Comparison of ENCODE assay signal across 8 mouse cellular contexts in the genomic region with DNA sequence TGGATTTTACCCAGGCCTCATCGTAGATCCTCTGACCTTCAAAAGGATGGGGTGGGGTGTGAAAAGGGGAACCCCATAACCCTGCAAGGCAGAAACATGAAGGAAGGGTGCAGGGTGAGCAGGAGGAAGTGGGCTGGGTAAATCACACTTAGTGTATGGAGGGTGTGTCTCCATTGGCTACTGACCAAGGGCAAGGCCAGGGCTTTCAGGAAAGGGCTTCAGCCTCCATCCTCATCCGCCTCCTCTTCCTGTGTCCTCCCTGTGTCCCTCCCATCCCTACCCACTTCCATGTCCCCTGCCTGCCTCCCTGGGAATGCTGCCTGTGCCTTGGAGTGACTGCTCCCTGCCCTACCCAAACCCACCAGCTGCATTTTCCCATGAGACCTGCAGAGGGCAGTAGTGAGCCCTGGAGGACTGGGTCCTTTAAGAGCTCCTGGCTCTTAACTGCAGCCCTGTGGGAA. TPM values are rescaled to one million over a fixed set of nuclear protein-coding genes. Genes with fewer than 3 reads are reported as not detected.
DNase-seq lines count a peak whose midpoint lies in the region; ATAC-seq and TF ChIP-seq lines count a peak whose summit lies in the region.

No protein-coding gene starts in this region.

- TF ChIP-seq CTCF in ES-Bruce4 (IDR thresholded peaks at IDR 0.05; ENCODE audit: low read depth, low read length), result peak; percentile 99
- TF ChIP-seq CTCF in layer of hippocampus, adult 2 months (conservative IDR thresholded peaks at IDR 0.05), result peak; percentile 94

- TF ChIP-seq POLR2A in ES-Bruce4 (IDR thresholded peaks at IDR 0.05; ENCODE audit: insufficient read depth, low read length), result no peak

- no peak overlapping the region for H3K4me3 ChIP-seq in ES-Bruce4 (ENCODE audit: low read depth, low read length)
- no peak overlapping the region for H3K4me3 ChIP-seq in embryonic facial prominence, embryonic 11.5 days (ENCODE audit: low read depth, low read length)
- no peak overlapping the region for H3K4me3 ChIP-seq in layer of hippocampus, adult 2 months

- H3K9me3 ChIP-seq in ES-Bruce4 (replicated peaks; ENCODE audit: control insufficient read depth, insufficient read depth, low read length, poor library complexity, severe bottlenecking), result no peaks in the 10 kb centered on the region
- no peaks in the 10 kb centered on the region for H3K9me3 ChIP-seq in embryonic facial prominence, embryonic 11.5 days (replicated peaks; ENCODE audit: control insufficient read depth, low read length)

- DNase-seq in adrenal gland, postnatal 10 days, result peak; percentile 75
- peak; percentile 83 for DNase-seq in embryonic facial prominence, embryonic 11.5 days (ENCODE audit: low spot score)
- peak; percentile 85 to 89 for DNase-seq in heart, postnatal 10 days
- peak; percentile 56 to 76 for DNase-seq in layer of hippocampus, adult 2 months (ENCODE audit: low spot score in 2 of 2)
- peak; percentile 79 for DNase-seq in lung, postnatal 14 days
- DNase-seq in retina, adult 2 months (ENCODE audit: low read depth, low spot score), result peak; percentile 40
- DNase-seq in thymus, postnatal 4 days, result peak; percentile 67

- WGBS in embryonic facial prominence, embryonic 11.5 days, result 75% methylated on average over 2 of the region's 2 CpGs

- H3K4me1 ChIP-seq in ES-Bruce4 (ENCODE audit: control insufficient read depth, insufficient read depth, low read length), result no peaks in the 10 kb centered on the region
- no peaks in the 10 kb centered on the region for H3K4me1 ChIP-seq in embryonic facial prominence, embryonic 11.5 days (ENCODE audit: control insufficient read depth, insufficient read depth, low read length)

- TF ChIP-seq EP300 in ES-Bruce4 (IDR thresholded peaks at IDR 0.05; ENCODE audit: insufficient read depth, low read depth, low read length), result no peak

- no peaks in the 10 kb centered on the region for H3K36me3 ChIP-seq in ES-Bruce4 (ENCODE audit: control insufficient read depth, insufficient read depth, low read length, poor library complexity, severe bottlenecking)
- peaks cover 26% of the 10 kb centered on the region for H3K36me3 ChIP-seq in embryonic facial prominence, embryonic 11.5 days (replicated peaks; ENCODE audit: control insufficient read depth, insufficient read depth, low read depth, low read length)

- H3K27me3 ChIP-seq in ES-Bruce4 (ENCODE audit: control insufficient read depth, insufficient read depth, low read length, poor library complexity, severe bottlenecking), result no peaks in the 10 kb centered on the region
- H3K27me3 ChIP-seq in embryonic facial prominence, embryonic 11.5 days (ENCODE audit: control insufficient read depth, insufficient read depth, low read length), result no peaks in the 10 kb centered on the region

- intact Hi-C loops in heart, postnatal 10 days (cut with DNase I), result loop anchor here (5.0 kb wide), 1 partner anchor 1149 kb away; no protein-coding TSS in a partner anchor

- H3K9ac ChIP-seq in ES-Bruce4 (ENCODE audit: low read depth, poor library complexity, severe bottlenecking), result no peak overlapping the region
- H3K9ac ChIP-seq in embryonic facial prominence, embryonic 11.5 days (replicated peaks; ENCODE audit: low read length), result no peak overlapping the region

- no peak for ATAC-seq in embryonic facial prominence, embryonic 11.5 days (replicated peaks; ENCODE audit: insufficient number of reproducible peaks, low FRiP score, low TSS enrichment, low read depth)

- H3K27ac ChIP-seq in ES-Bruce4 (ENCODE audit: insufficient read depth, low read length), result no peak overlapping the region
- H3K27ac ChIP-seq in embryonic facial prominence, embryonic 11.5 days (replicated peaks; ENCODE audit: low read depth, low read length), result no peak overlapping the region
- no peak overlapping the region for H3K27ac ChIP-seq in layer of hippocampus, adult 2 months

- no peak overlapping the region for H3K4me2 ChIP-seq in embryonic facial prominence, embryonic 11.5 days (ENCODE audit: low read depth, low read length)

RNA-seq across cellular contexts. Expression of a gene that starts 47.8 kb away (rescaled TPM):
- polyA plus RNA-seq in ES-Bruce4 (2011; ENCODE audit: insufficient read depth, insufficient read length, low read depth, missing spikeins), result 41.1 and 42.2 TPM in 2 replicates
- total RNA-seq in adrenal gland, postnatal 10 days (2021), result 10 to 100 TPM; 47.9 to 66.6 TPM
- polyA plus RNA-seq in embryonic facial prominence, embryonic 11.5 days (2014; fragmentation: Nextera tagmentation; extraction: Ambion mirVana), result 40.7 and 43.7 TPM in 2 replicates
- 100 to 1,000 TPM; 248 to 271 TPM for total RNA-seq in heart, postnatal 10 days (2021)
- 10 to 100 TPM; 27.4 to 34.2 TPM for total RNA-seq in layer of hippocampus, adult 2 months (2021)
